Mouse (Mus musculus): ENCODE results near the gene Ifnl2.
"Not testable (repeated sequence)": the region's sequence is repeated elsewhere in the genome, so short reads cannot be mapped to it uniquely, and the experiment has no call there.

Ifnl2 gene

DNA sequence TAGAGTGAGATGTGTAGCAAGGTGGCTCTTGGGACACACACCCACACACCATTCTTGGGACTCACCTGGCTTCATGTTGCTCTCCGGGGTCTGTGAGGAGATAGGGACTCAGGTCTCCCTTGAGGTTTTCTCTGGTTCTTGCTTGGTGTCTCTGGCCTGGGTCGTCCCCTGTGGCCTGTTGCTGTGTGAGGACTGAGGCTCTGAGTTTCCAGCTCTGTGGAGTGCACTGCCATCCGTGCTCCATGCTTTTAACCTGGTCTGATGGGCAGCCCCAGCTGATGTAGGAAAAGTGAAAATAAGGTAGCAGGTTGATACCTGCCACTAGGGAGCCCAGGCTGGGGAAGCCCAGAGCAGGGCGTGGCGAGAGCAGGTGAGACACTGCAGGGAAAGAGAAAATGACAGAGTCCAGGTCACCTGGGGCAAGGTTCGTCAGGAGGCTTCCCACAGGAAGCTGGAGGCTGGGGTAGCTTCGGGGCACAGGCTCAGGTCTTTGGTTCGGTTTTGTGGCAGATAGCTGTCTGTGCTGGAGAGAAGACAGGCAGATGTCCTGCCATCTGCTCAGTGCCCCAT, at the start of gene Ifnl2:
TSS of gene Ifnl2 (minus strand) at position 51 of the 570 bp plus-strand sequence.
- CTCF ChIA-PET: not testable (repeated sequence)

DNA sequence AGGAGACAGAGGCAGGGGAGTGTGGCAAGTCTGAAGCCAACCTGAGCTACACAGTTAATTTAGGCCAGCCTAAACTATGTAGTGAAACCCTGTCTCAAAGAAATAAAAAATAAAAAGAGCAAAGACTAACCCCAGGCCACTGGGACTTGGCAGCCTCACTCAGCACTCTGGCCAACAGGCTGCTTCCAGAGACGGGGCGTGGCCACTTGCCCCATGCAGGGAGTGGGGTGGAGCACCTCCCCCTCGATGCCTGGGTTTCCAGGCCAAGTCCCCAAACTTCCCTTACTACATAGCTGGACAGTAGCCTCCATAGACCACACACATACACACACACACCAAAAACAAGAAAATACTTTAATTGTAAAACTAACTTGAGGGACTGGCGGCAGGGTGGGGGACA, 48.2 kb upstream of the Ifnl2 start:
- CTCF ChIA-PET: no interaction called here

DNA sequence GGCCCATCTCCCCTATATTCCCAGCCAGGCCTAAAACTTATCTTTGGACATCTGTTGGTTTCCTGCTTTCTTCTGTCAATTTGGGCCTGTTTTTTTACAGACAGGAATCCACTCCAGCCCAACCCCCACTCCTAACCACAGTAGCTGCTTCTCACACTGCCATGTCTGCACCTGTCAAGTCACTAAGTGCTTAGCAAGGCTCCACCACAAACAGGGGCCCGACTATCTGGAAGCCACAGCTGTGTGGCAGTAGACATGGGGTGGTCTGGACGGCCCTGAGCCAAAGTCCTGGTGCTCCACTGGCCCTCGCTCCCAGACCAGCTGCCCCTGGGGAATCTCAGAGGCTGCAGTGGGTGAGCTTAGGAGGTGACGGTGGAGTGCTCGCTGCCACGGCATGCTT, 47.5 kb upstream of the Ifnl2 start:
- CTCF ChIA-PET: no interaction called here

DNA sequence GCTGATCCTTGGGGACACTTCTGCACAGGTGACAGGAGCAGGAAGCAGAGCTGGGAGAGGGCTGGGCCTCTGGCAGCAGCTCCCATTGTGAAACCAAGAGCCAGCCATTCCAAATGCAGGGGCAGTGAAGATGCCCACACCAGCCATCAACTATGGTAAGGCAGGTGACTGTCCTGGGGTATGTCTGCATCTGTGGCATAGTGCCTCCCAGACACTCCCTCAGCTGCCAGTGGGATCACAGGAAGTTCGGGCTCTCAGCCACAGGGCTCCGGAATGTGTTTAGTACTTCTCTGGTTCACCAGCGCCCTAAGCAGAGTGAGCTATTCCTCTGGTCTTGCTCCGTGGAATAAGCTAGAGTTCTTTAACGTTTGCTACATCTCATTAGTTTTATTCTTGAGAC, 46.8 kb upstream of the Ifnl2 start:
- CTCF ChIA-PET: no interaction called here

DNA sequence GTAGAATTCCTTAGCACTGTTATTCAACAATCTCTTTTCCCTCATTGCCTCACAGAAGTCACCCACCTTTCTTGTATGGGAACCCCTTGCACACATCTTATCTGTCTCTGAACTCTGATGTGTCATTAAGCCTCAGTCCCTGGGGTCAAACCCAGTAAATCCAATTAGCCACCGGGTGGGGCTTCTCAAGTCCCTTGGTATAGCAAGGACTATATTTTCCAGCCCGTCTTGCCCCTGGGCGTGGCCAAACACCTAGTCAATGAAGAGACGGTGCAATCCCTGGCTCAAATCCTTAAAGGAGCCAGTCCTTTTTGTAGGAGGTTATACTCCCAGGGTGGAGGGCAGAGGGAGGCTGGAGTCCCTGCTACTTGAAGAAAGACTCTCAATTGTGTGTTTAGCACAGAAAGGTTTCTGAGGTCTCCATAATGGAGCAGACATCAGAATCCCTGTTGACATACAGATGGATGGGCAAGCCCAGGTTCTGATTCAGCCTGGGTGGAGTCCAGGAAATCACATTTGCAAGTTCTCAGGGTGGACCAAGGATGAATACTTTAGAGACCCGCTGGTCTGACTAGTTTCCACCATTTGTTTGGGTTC, 45.8 kb upstream of the Ifnl2 start:
- CTCF ChIA-PET: no interaction called here

DNA sequence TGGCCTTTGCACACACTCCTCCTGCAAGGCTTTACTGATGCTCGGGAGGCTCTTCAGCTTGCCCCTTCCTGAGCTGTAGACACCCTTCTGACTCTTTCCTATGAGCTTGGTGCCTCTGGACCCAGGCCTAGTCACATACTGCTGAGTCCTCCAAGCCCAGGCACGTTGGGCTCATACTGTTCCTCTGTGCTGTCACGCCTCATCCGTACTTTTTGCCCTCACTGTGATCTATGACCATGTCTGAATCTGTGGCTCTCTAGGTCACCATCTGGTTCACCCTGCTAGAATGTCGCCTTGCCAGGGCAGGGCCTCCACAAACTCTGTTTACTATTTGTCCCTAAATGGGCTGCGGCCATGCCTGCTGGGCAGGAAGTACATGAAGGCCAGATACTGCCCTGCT, 42.8 kb upstream of the Ifnl2 start:
- CTCF ChIA-PET: no interaction called here

DNA sequence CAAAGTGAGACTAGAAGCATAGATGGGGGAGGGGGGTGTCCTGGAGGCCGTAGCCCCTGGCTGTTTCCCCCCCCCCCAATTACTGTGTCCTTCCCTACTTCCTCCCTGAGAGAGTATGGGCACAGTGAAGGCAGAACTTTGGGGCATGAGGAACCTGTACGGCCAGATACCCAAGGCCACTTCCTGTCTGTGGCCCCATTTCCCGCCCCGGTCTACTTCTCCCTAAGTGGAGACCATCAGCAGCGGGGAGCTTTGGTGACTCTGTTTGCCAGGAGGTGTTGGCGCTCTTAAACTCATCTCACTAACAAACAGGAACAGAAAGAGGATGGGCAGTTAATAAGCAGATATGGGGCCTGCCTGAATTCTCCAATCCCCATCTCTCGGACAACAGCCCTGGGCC, 37.4 kb upstream of the Ifnl2 start:
- CTCF ChIA-PET: no interaction called here

DNA sequence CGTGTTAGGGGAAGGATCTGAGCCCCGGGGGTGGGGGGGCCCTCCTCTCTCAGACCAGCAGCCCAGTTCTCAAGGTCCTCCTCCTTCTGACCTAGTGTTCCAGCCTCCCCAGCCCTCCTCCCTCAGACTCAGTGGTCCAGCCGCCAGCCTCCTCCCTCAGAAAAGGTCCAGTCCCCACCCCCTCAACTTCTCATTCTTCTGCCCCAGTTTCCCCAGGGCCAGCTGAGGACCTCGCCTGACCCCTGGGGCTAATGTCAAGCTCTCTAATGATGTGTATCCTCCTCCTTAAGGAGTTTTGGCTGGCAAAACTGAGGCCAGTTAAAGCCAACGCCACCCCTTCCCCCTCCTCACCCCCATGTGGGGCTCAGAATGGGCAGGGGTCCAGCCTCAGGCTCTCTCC, 36.9 kb upstream of the Ifnl2 start, which contains the start of gene Nccrp1:
TSS of gene Nccrp1 (minus strand) at position 101 of the 400 bp plus-strand sequence.
- CTCF ChIA-PET: no interaction called here

DNA sequence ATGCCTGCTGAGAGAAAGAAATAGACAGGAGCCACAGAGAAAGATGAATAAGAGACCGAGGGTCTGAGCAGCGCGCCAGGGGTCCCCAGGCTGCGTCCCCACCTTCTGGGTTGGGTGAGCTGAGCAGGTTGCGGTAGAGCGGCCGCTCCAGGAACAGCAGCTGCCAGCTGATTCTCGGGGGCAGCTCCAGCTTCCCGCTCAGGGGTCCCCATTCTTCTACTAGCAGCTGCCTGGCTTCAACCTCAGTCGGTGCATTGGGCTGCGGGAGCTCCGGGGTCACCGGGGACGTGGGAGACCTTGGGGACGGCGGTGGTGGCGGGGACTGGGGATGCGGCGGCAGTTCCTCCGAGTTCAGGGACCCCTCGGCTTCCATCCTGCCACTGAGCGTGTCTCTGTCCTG, 36.4 kb upstream of the Ifnl2 start:
- CTCF ChIA-PET: no interaction called here

DNA sequence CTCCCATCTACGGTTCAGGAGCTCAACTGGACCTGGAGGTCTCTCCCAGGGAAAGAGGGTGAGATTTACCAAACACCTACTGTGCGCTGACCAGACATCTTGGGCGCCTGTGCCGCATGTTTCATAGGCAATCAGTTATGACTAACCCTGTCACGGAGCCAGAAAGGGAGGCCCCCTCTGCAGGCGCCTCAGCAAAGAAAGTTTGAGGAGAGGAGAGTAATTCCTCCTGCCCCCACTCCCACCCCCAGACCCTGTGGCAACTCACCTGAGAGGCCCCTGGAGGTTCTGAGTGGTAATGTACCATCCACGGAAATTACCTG, 35.6 kb upstream of the Ifnl2 start:
- CTCF ChIA-PET: no interaction called here

DNA sequence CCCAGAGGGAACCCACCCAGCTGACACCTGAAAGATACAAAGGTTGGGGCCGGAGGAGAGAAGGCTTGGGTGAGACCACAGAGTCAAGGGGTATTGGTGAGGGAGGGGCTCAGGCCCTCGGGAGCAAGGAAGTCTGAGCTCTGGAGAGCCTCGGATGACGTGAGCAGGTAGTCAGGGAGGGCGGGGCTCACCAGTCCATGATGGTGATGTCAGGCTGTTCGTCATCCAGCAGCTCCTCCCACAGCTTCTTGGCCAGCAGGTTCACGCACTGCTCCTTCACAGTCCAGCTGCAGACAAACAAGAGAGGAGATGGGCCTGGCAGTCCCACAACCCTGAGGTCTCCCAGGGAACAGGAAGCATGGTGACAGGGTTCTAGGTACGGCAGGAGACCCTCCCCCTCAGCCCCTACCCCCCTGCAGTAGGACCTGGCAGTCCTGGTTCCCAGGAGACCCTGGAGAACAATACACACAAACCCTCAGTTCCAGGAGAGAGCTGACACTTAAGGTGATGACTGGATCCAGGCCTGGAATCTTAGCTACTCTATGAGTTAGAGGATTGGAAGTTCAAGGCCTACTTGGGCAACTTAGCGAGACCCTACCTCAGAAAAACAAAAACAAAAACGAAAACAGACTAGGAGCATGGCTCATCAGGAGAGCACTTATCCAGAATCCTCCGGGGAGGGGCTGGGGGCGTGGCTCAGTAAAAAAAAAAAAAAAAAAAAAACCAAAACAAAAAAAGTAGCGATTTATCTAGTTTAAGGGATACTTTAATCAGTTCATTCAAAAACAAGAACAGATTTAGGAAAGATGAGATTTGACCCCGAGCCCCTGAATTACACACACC, 35.0 kb upstream of the Ifnl2 start:
- CTCF ChIA-PET: interaction anchor here (0.6 kb wide), 1 partner anchor 125 kb away, joined by 3 read pairs; no protein-coding TSS in a partner anchor

DNA sequence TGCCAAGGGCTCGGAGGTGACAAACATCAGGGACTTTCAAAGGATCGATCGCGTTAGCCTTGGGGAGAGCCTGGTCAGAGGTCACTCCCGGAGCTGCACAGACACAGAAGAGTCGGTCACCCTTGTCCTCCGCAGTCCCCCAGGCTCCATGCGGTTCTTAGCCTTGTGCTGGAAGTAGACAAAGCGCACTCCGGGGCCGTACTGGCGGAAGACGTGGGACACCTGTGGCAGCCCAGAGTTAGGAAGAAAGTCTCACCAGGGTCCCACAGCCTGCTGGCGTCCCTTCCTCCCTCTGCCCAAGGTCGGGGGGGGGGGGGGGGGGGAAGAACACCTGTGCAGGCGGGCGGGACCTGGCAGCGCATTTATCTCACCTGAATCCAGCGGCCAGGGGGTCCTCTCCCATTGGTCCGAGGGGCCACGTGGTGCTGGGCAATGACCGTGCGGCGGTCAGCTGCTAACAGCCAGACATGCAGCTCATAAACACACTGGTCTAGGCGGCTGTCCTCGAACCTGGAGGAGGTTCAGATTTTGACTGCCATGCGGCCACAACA, 33.9 kb upstream of the Ifnl2 start:
- CTCF ChIA-PET: no interaction called here

DNA sequence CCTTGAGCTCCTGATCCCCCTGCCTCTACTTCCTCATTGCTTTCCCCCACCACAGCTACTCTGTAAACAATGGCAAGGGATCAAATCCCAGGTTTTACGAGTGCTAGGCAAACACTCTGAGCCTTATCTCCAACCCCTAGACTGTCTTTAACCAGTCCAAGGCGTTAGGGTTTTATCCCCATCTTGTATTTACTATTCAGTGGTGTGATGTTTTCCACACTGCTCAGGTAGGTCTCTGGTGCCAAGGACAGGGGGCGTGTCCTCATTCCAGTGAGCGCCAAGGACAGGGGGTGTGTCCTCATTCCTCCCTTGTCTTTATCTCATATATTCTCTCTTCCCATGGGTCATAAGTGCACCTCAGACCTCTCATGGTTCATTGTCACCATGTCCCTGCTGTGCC, 30.3 kb upstream of the Ifnl2 start, which contains the start of gene Sycn:
TSS of gene Sycn (plus strand) at position 360 of the 400 bp plus-strand sequence.
- CTCF ChIA-PET: interaction anchor here (0.5 kb wide), 1 partner anchor 85 kb away, joined by 3 read pairs; no protein-coding TSS in a partner anchor

DNA sequence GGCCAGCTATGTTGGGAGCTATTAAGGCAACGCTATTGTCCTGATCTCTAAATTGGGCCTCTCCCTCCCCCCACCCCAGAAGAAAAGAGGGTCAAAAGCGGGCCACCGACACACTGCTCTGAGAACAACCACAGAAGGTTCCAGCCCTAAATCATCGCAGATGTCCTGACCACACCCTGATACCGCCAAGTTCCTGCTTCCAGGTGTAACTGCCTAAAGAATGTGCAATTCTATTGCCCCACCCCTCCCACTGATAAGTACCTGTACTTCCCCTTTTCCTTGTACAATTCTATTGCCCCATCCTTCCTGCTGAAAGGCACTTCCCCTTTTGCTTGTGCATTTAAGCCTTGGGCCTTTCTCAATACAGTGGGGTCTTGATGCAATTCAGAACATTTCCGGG, 28.6 kb upstream of the Ifnl2 start:
- CTCF ChIA-PET: not testable (repeated sequence)

DNA sequence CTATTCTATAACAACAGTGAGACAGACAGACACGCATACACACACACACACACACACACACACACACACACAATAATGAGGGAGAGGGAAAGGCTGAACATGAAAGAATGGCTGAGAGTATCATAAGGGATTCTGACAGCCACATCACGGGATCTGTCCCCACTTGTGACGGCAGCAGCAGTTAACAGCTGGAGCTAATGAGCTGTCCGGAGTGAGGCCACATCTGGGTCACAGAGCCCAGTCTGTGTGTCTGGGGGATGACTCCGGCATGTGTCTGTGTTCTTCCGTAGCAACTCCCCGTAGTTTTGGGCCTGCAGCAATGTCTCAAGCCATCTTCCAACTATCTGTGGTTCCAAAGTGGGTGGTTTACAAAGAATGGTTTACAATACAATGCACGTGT, 21.8 kb upstream of the Ifnl2 start:
- CTCF ChIA-PET: interaction anchor here (0.5 kb wide), 1 partner anchor 90 kb away, joined by 3 read pairs; no protein-coding TSS in a partner anchor

DNA sequence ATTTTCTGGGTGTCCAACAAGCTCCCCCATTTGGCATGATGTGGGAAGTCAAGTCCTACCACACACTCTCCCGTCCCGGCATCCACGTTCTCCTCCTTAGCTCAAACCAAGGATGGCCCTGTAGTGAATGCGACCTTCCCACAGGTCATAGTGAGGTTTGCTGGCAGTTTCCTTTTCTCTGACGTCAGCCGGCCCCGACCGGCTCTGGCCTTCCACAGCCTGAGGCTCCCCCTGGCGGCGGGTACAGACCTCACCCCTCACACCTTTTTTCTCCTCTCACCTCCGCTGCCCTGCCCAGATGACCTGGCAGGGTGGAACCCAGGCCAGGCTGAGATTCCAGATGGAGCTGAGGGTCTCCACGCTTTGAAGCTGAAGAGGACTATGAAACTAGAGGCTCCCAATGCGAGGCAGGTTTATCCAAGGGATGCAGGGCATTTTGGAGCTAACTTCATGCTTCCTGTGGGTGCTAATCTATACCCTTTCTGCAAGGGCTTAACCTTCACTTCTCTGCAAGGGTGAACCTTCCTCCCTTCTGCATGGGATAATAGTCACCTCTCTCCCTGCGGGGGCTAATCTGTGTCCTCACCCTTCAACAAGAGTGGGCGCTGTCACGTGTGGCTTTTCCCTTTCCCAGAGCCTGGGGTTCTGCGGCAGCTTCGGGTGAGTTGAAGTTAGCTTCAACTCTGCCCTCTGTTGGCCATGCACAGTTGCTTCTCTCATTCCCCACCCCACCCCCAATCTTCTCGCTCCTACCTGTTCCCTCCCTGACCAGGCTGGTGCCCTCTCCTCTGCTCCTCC, 17.9 kb upstream of the Ifnl2 start:
- CTCF ChIA-PET: interaction anchor here (0.7 to 0.8 kb wide), 4 partner anchors 15 to 88 kb away, joined by 3 to 5 read pairs (median 4); no protein-coding TSS in a partner anchor

DNA sequence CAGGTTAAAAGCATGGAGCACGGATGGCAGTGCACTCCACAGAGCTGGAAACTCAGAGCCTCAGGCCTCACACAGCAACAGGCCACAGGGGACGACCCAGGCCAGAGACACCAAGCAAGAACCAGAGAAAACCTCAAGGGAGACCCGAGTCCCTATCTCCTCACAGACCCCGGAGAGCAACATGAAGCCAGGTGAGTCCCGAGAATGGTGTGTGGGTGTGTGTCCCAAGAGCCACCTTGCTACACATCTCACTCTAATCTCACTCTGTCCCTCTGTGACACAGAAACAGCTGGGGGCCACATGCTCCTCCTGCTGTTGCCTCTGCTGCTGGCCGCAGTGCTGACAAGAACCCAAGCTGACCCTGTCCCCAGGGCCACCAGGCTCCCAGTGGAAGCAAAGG, 12.3 kb upstream of the Ifnl2 start, which contains the start of gene Ifnl3:
TSS of gene Ifnl3 (plus strand) at position 301 of the 400 bp plus-strand sequence.
- CTCF ChIA-PET: not testable (repeated sequence)

DNA sequence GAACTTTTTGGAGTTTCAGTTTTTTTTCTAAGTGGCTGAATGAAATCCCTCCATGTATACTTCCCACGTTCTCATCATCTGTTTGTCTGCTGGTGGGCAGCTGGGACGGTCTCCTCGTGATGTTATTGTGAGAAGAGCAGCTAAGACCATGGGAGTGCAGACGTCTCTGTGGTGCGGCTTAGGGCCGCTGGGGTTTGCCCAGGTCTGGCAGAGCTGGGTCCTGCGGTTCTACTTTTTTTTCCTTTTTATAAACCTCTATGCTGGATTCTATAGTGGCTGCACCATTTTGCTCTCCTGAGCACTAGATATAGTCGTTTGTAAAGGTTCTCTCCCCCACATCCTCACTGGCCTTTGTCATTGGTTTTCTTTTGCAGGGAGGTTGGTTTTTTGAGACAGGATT, 1.2 kb upstream of the Ifnl2 start:
- CTCF ChIA-PET: no interaction called here

DNA sequence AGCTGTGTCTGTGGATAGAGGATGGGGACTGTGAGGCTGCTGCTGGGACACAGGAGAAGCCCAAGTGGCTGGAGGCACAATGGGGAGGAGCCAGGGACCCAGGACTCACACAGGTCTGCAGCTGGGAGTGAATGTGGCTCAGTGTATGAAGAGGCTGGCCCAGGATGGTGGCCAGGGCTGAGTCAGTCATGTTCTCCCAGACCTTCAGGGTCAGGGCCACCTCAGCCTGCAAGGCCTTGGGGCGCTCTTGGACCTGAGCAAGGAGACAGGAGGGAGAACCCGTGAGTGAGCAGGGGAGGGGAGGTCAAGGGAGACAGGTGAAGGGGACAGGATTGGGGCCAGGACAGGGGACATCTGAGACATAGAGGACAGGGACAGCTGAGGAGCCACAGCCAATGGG, 1.1 kb downstream of the Ifnl2 start:
- CTCF ChIA-PET: interaction anchor here (0.6 to 0.7 kb wide), 2 partner anchors 7 to 385 kb away, joined by 3 to 5 read pairs; no protein-coding TSS in a partner anchor

DNA sequence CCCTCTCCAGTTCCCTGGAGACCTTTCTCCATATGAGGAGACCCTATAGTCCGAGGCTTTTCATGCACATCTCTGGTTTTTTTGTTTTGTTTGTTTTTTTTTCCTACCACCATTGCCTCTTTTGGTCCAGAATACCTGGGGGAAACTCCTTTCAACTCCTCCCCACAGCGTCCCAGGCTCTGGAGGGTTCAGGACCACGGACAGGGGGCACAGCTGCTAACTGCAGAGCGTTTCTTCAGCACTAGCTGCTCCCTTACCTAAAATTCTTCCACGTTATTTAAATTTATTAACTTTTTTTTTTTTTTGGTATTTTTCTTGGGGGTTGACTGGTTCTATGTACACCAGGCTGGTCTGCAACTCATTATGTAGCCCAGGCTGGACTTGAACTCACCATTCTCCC, 4.7 kb downstream of the Ifnl2 start:
- CTCF ChIA-PET: no interaction called here

DNA sequence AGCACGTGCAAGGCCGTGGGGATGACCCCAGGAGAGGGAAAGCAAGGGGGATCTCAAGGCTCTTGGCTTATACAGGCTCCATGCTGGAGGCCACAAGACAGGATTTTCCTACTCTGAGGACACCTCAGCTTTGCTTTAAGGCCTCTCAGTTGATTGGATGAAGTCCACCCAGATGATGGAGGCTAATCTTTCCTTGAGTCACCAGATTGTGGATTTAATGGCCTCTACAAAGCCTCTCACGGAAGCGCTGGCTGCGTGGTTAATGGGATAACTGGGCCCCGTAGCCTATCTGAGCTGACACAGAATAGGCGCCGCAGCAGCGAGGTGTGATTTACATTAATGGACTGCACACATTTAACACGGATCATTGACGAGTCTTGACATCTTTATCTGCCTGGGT, 14.8 kb downstream of the Ifnl2 start:
- CTCF ChIA-PET: no interaction called here

DNA sequence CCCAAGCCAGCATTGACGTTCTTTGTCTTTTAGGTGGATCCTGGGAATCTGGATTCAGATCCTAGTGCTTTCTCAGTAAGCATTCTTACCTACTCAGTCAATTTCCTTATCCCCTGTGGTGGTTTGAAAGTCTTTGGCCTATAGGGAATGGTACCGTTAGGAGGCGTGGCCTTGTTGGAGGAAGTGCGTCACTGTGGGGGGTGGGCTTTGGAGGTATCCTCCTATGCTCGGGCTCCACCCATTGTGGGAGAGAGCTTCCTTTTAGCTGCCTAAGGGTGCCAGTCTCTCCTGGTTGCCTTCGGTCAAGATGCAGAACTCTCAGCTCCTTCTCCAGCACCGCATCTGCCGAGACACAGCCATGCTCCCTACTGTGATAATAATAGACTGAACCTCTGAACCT, 17.9 kb downstream of the Ifnl2 start:
- CTCF ChIA-PET: no interaction called here
